Mouse (Mus musculus) heart, postnatal 10 days (tissue): ENCODE results near the gene Il22ra1. TPM values are rescaled to one million over a fixed set of nuclear protein-coding genes. Genes with fewer than 3 reads are reported as not detected.
A peak's percentile ranks its signal among the peaks of the same experiment; 100 is the strongest.
"Not testable (repeated sequence)": the region's sequence is repeated elsewhere in the genome, so short reads cannot be mapped to it uniquely, and the experiment has no call there.

ENCODE experiments used
- DNase-seq, 2 experiments: peaks; one replicate each; pipeline ENCODE4 v3.0.0; 2021
- intact Hi-C: fragments of 180-260 bp; cut with DNase I; formaldehyde crosslinking; loops from one replicate; pipeline ENCODE4 v1.15.1; 2025
- total RNA-seq, 2 experiments: library from RNA; stranded (reverse); gene quantifications; 2 replicates each; pipeline ENCODE4 v1.2.3; 2021

Il22ra1 gene
- total RNA-seq: under 1 TPM; 0.22 to 0.64 TPM

DNA sequence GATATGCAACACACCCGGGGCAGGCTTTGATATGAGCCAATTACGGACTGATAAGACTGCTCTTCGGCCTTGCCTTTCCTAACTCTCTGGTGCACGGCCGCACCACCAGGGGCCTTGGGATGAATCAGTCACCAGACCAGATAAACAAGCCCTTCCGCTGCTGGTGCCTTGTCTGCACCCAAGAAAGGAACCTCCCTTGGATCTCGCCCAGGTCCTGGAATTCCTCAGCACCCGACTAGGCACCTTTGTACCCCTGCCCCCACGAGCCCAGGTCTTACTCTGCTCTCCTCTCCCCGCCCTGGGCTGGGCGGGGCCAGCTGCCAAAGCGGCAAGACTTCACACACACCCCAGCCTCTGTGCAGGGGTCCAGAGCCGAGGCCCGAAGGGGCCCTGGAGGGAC lies at the start of gene Il22ra1:
Gene Il22ra1 (plus strand): TSS at position 356 of the 400 bp plus-strand sequence.
- intact Hi-C loops: no loop called here
- DNase-seq: peak in 1 of 2 experiments; percentile 26

DNA sequence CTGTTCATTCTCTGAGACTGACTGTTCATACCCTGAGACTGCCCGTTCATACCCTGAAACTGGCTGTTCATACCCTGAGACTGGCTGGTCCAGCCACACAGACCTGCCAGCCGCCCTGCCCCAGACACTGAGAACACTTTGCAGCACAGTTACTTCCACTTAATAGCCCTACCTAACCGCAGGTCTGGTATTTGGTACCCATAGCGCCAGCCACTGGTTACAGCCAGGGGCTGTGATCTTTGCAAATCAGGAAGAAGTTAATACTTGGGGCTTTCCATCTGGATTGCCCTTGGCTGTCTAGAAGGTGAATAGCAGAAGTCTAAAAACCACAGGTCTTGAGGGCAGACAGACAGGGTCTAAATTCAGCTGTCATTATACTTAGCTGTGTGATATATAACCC lies 48.7 kb upstream of the Il22ra1 start:
- DNase-seq: no peak
- intact Hi-C loops: no loop called here

DNA sequence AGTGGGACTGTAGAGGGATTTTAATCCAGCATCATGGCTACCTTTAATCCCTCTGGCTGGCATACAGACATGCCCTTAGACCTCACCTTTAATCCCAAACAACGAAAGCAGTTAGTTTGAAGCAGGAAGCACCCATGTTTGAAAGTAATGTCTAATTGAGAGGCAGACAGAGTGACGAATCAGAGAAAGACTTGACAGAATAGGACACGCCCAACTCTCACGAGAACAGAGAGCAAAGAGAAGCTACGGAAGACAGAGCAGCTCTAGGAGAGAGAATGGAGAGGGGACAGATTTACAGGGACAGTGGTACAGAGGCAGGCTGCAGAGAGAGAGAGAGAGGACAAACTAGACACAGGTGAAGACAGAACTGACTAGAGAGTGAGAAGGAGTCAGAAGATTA lies 46.2 kb upstream of the Il22ra1 start:
- intact Hi-C loops: no loop called here
- no peak for DNase-seq

DNA sequence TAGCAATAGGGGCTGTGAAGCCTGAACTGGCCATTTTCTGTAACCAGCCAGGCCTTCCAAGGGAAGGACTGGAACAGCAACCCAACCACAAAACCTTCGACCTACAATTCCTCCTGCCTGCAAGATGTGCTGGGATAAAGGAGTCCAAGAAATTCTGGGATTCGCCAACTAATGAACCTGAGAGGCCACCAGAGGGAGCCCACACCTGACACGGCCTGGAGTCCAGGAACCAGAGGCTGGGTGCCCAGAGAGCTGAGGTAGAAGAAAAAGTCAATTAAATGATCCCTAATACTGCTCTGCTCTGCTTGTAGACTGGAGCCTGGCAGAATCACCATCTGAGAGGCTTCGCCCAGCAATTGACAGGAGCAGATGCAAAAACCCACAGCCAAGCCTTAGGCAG lies 44.4 kb upstream of the Il22ra1 start:
- peak; percentile 48 to 63 for DNase-seq
- intact Hi-C loops: no loop called here

DNA sequence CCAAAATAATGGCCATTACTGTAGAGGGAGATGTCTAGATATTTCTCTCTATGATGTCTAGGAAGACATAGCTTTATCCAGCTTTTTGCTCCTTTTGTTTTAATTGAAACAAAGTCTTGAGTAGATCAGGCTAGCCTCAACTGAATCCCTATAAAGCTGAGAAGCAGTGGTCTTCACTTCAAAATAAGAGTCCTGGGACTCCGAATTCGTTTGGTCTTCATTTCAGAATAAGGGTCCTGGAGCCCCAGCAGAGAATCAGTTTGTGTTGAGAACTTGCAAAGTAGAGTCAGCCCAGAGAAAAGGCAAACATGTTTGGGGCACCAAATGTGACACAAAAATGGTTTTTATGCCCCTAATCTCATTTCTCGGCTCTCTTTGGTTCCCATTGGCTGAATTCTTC lies 43.2 kb upstream of the Il22ra1 start:
- intact Hi-C loops: loop anchor here (5.0 kb wide), 1 partner anchor 83 kb away; no protein-coding TSS in a partner anchor
- DNase-seq: no peak

DNA sequence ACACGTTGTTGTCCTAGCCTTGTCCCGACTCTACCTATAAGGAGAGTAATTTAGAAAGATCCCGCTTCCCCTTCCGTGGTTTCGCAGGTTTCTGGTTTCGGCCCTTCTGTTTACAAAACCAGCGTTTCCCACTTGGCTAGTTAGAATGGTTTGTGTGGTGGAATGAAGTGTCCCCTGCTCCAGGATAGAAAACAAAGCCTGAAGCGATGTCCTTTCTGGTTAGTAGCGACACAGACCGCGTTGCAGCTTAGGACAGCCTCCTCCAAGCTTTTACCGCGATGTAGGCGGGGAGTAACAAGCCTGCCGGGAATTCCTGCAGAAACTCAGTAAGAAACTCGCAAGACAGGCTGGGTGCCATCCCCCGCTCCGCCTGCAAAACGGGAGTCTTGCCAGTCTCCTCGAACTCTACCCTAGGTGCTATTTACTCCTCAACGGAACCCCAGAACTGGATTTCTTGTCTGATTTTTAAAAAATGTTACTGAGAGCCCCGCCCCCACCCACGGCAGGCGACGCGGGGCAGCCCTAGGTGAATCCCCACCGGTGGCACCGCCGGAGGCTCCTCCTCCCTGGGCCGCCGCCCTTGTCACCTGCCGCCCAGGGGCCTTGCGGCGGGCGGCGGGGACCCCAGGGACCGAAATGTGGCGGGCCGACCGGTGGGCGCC lies 41.9 kb upstream of the Il22ra1 start, which contains the start of gene Ifnlr1:
Gene Ifnlr1 (plus strand): TSS at position 382 of the 662 bp plus-strand sequence.
- intact Hi-C loops: loop anchor here (2.0 to 5.0 kb wide), 2 partner anchors 23 to 81 kb away; no protein-coding TSS in a partner anchor
- DNase-seq: peak; percentile 55 to 71

DNA sequence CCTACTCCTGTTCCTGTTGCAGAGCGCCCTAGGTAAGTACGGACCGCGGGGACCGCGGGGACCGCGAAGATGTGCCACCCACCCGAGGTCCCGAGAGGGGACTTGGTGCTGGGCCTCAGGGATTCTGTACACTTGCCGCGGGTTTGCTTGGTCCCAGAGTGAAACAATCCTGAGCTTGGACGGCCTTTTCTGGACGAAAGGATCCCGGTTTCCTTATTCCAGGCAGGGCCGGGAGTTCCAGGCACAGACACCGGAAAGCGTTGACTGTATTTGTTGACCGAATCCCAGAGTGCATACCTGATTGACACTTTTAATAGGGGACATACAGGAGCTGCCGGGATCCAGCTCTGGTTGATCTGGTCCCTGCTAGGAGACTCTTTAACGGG lies 41.4 kb upstream of the Il22ra1 start:
- intact Hi-C loops: loop anchor here (2.0 to 5.0 kb wide), 2 partner anchors 22 to 81 kb away; no protein-coding TSS in a partner anchor
- peak; percentile 23 to 42 for DNase-seq

DNA sequence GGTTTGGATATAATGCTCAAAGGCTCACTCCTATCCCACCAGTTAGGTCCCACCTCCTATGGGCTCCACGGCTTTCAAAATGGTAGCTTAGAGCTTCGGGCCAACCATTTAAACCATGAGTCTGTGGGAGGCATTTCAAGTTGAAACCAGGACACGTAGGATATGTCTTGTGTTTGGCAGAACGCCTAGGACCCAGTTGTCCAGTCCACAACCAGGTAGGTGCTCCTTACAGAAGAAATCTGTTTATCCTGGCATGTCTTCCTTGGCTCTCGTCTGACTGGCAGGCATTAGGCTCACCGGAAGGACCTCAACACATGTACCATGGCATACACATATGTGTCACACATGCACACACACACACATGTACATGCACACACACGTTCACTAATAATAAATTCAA lies 38.2 kb upstream of the Il22ra1 start:
- intact Hi-C loops: loop anchor here (5.0 kb wide), 1 partner anchor 78 kb away; no protein-coding TSS in a partner anchor
- DNase-seq: no peak

DNA sequence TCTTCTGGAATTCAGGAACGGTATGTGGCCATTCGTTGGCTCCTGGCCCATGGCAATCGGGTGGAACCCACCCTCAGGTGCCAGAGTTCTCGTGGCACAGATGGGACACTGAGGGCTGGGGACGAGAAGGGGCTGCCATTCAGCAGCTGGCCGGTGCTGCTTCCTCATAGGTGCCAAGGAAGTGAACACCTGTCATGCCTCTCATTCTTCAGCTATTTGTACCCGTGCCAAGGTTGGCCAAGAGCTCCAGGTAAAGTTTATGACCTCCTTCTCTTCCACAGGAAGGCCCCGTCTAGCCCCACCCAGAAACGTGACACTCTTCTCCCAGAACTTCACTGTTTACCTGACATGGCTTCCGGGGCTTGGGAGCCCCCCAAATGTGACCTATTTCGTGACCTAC lies 37.7 kb upstream of the Il22ra1 start:
- intact Hi-C loops: no loop called here
- no peak for DNase-seq

DNA sequence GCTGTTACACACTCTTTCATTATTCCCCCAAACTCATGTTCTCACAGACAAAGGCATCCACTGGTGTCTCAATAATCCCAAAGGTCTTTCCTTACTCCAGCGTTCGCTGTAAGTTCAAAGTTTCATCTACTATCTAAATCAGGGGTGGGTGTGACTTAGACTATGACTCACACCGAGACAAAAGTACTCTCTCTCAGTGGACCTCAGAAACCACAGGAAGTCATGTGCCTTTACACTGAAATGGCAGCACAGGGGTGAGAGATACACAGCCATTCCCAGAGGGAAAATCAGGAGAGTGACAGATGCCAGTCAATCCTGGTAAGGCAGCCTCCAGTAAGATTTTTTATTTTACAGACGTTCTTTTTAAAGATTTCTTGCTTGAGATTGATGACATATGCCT lies 35.1 kb upstream of the Il22ra1 start:
- intact Hi-C loops: no loop called here
- DNase-seq: no peak

DNA sequence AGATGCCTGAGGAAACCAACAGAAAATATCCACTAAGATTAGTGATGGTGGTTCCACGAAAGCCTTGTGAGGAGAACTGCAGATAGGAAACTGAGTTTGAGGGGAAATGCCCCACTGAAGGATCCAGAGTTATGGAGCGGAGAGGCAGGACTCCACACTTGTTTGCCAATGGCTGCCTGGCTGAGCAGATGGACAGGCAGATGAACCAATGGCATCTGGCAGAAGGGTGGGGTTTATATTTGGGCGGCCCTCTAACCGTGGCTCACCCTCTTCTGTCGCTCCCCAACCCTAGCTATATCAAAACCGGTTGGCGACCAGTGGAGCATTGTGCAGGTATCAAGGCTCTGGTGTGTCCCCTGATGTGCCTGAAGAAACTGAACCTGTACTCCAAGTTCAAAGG lies 29.5 kb upstream of the Il22ra1 start:
- no peak for DNase-seq
- intact Hi-C loops: no loop called here

DNA sequence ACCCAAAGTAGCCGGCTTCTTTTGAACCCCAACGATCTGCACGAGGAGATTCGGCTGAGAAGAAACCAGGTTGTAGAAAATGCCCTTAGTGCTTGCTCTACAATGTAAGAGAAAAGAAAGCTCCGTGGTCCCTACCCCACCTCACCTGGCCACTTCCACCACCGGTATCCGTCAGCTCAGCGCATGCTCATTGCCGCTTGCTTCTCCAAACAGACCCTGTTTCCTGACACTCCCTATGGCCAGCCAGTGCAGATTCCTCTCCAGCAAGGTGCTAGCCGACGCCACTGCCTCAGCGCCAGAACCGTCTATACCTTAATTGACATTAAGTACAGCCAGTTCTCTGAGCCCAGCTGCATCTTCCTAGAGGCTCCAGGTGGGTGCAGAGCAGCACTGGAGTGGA lies 24.5 kb upstream of the Il22ra1 start:
- DNase-seq: no peak
- intact Hi-C loops: no loop called here

DNA sequence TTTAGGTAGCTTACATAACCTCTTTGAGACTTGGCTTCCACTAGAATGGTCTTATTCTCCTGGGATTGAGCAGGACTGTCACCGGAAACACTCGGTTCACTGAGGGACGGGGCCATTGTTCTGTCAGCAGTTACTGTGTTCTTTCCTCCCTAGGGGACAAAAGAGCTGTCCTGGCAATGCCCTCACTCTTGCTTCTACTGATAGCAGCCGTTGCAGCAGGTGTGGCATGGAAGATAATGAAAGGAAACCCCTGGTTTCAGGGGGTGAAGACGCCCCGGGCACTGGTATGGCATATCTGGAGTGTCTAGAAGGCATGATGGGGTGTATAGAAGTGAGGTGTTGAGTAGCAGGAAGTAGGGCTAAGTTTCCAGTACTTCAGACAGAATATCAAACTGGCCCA lies 24.0 kb upstream of the Il22ra1 start:
- intact Hi-C loops: no loop called here
- peak; percentile 25 to 42 for DNase-seq

DNA sequence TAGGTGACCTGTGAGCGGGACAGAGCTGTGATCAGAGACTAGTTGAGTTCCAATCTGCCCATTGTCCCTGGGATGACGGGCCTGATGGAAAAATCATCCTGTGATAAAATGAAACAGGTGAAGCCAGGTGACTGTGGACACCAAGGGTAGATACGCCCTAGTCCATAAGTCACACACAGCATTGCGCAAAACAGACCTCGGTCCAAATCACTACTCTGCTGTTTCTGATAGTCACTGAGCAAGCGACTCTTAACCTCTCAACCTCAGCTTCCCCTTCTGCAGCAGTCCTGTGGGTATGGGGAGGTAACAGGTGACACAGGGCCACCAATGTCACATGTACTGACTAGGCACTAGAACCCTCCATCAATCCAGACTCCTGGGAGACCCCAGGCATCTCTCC lies 21.9 kb upstream of the Il22ra1 start:
- no peak for DNase-seq
- intact Hi-C loops: no loop called here

DNA sequence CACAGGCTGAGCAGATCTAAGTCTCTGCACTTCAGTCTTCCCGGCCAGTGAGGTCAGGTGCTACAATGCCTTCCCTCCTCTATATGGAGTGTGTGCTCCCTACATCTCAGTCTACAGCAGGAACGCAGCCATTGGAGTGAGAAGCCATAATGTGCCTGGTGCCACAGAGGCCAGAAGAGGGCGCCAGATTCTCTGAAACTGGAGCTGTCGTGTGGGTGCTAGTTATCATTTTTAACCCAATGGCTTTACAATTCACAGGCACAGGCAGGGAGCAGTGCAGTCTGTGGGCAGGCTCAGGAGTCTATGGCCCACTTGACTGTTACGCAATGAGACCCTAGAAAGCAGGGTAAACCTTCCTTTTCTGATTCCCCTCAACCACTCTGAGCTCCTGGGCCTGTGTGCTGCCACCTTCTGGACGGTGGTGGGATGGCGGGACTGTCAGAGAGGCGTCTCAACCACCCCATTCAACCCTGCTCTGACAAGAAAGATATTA lies 18.9 kb upstream of the Il22ra1 start:
- intact Hi-C loops: loop anchor here (2.0 kb wide), 2 partner anchors 22 to 60 kb away; partner anchors contain the start of gene Ifnlr1

DNA sequence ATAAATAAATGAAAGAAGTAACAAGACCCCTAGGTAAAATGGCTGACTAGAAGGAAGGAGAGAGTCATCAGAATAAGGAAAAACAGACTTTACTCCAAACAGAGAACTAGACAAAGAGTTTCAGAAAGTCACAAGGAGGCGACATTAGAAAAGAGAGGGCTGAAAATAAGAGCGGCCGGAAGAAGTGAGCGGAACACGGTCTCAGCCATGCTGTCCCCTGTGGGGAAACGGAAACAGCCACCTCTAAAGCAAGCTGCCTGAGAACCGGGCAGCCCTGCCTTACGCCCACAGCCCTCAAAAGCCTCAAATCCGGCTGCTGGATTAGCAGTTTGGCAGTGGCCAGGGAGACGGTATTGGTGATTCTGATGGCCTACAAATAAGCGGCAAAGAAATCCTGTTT lies 18.4 kb upstream of the Il22ra1 start:
- intact Hi-C loops: loop anchor here (2.0 to 5.0 kb wide), 3 partner anchors 23 to 59 kb away; partner anchors contain the start of genes Ifnlr1 and Myom3
- DNase-seq: no peak

More for the DNA sequence above, 18.9 kb upstream of the Il22ra1 start:
- peak; percentile 85 to 90 for DNase-seq

DNA sequence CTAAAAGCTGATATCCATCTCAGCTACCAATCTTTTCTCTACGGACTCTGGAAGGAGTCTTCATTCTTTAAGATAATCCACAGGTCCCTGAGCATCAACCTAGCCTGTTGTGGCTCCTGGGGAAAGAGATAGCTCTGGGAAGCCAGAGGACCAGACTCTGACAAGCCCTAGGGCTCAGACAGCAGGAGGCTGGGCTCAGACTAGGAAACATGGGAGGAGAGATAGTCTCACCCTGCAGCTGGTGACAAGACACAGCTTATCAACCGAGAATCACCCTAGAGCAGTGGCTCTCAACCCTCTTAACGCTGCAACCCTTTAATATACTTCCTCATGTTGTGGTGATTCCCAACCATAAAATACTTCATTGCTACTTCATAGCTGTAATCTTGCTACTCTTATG lies 17.6 kb upstream of the Il22ra1 start:
- intact Hi-C loops: loop anchor here (5.0 kb wide), 1 partner anchor 47 kb away; the partner anchor contains the start of gene Myom3
- DNase-seq: no peak

DNA sequence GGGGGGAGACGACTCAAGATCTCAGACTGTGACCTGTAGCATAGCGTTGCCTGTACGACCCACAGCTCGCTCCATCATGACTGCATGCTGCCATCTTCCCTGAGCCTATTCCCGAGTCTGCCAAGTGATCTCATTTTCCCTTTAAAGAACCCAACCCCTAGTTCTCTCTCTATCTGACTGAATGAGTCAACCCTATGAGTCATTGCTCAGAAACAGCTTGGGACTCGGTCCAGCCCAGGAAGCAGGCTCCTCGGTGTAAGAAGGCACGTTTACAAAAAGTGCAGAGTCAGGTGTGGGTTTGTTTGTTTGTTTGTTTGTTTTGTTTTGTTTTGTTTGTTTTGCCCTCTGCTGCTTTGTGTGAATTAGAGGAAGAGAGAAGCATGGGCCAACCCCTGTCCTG lies 13.2 kb upstream of the Il22ra1 start:
- DNase-seq: peak; percentile 43 to 46
- intact Hi-C loops: loop anchor here (5.0 kb wide), 1 partner anchor 43 kb away; the partner anchor contains the start of gene Myom3

DNA sequence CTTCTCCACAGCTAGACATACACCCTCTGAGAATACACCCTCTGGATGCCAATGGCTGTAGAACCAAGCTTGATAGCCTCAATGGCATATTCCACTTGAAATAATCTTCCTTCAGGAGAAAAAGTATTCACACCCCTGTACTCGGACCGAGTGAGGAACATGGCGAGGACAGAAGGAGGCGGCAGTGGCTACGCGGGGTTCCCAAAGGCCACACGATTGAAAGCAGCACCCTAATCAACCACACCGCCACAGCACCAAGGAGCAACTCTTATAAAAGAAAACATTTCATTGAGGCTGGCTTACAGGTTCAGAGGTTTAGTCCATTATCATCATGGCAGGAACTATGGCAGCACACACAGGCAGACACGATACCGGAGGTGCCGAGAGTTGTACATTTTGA lies 11.5 kb upstream of the Il22ra1 start:
- intact Hi-C loops, DNase-seq: not testable (repeated sequence)

DNA sequence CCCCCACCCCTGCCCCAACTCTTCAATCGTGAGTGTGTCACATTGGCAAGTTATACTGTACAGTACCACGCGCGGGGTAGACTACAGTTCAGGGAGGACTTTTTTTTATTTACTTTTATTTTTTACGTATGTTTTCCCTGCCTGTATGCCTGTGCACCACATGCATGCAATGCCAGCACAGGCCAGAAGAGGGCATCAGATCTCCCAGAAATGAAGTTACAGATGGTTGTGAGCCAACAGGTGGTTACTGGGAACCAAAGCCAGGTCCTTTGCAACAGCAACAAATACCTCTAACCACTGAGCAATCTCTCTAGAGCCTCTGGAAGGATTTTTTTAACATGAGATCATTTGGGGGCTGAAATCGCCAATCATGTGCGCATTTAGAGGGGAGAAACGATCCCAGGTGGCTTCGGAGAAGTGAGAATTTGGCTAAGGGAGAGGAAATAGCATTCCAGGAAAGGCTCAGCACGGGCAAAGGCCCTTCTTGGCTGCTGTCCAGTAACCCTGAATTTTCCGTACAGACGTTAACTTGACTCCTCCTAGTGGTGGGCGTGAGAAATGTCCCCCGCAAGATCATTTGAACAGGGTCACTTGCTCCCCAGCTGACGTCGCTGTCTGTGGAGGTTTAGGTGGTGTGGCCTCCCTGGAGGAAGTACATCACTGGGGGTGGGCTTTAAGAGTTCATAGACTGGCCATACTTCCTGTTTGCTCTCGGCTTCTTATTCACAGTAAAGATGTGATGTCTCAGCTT lies 5.3 kb upstream of the Il22ra1 start:
- no peak for DNase-seq
- intact Hi-C loops: no loop called here

DNA sequence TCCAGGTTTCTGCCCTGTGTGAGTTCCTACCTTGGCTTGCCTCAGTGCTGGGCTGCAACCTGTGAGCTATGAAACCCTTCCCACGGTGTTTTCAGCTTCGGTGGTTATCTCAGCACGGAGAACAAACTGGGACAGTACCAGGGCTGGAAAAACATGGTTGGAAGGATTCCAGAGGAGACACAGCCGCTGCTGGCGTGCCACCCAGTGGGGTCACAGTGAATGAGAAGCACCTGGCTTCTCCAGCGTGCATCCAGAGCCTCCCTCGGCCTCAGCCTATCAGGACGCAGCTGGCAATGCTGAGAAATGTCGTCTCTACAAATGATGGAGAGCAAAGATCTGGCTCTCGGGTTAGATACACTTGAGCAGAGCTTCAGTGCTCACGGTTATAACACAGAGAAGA lies 1.6 kb upstream of the Il22ra1 start:
- DNase-seq: peak; percentile 31 to 35
- intact Hi-C loops: no loop called here
